Mouse (Mus musculus): ENCODE measurements around the gene Hmcn1.

Hmcn1 gene

GRCm38 (mm10) chr1:150991745-150992554, 1.3 kb downstream of the Hmcn1 start:
- DNase-seq = no peak

DNA sequence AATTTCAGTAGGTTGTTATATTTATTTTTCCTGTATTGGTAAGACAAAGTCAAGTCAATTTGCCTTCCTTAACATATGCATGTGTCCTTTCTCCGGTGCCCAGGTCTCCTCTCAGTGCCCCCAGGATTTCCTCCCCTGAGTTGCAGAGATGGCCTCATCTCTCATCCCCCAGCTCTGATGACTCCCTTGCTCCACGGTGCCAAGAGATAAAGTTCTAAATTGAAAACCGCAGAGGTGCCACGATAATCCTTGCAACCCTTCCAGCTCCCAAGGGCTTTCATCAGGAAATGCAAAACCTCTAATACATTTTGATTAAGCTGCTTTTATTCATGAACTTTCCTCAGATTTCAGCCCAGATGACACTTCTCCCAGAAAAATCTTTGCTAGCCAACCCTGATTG, 8.3 kb downstream of the Hmcn1 start:
- DNase-seq = no peak

GRCm38 (mm10) chr1:150984092-150984503, 9.1 kb downstream of the Hmcn1 start:
- DNase-seq = no peak

DNA sequence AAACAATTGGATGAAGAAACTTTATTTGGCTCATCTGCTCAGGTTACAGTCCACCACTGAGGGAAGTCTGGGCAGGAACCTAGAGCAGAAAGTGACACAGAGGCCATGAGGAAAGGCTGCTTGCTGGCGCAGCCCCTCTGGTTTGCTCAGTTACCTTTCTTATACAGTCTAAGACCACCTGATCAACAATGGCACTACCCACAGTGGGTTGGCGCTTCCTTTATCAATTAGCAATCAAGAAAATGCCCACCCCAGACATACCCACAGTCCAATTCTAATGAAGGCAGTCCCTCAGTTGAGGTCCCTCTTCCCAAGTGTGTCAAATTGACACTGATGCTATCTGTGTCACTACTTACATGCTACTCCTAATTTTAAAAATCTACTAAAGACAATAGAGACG, 14.6 kb downstream of the Hmcn1 start:
- DNase-seq = no peak

DNA sequence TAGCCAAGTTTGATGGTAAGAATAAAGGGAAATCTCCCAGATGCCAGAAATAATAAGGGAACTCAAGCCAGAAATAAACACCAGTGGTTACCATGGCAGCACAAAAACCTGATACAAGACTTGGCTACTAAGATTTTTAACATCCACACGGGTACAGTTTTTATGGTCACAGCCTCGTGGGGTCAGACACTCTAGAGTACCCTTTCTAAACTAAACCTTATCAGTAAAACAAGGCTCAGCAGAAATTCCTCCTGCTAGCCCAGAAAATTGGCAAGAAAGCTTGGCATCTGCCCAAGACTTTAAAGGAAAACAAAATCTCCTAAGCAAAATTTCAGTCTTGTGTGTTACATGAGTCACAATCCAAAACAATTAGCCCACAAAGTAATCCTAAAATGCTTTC, 17.0 kb downstream of the Hmcn1 start:
- no peak for DNase-seq

DNA sequence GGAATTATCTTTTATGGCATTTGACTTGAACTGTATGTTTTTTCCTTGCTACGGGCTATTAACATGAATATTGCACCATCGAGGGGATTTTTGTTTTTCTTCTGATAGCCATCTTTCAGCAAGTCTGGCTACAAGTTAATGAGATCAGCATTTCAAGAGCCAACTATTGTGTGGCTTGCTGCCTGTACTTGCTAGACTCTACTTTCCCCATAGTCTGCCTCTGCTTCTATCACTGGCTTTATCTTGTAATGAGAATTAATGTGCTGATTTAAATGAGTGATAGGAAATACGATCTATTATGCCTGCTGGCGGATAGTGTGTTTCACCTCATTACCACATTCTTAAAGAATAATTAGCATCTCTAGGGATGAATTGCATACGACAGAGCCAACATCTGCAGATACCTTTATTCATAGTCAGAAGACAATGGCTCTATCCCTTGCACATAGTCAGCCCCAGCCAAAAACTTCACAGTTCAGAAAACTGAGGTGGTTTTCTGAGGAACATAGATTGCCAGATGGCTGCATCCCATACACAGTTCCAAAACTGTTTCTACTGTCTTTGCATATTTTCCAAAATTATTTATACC, 33.7 kb downstream of the Hmcn1 start:
- DNase-seq = no peak

DNA sequence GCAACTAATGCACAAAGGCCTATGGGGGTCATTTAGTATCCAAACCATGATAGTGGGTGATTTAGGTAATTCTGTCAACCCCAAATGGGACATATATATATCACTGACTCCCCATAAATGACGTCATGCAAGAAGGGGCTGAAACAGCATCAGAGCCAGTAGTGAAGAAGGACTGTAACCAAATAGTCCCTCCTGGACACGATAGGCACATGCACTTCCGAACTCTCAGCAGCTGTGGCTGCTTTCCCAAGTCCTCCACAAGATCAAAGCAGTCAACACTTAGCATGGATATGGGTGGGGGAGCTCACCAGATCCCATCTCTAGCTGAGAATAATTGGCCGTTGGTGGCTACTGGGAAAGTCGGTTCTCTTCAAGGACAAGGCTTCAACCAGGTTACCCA, 42.2 kb downstream of the Hmcn1 start:
- no peak for DNase-seq

- DNase-seq = no peak
Measured at GRCm38 (mm10) chr1:150950046-150950445, 43.2 kb downstream of the Hmcn1 start.

- no peak for DNase-seq
Measured at GRCm38 (mm10) chr1:150948911-150949310, 44.3 kb downstream of the Hmcn1 start.

DNA sequence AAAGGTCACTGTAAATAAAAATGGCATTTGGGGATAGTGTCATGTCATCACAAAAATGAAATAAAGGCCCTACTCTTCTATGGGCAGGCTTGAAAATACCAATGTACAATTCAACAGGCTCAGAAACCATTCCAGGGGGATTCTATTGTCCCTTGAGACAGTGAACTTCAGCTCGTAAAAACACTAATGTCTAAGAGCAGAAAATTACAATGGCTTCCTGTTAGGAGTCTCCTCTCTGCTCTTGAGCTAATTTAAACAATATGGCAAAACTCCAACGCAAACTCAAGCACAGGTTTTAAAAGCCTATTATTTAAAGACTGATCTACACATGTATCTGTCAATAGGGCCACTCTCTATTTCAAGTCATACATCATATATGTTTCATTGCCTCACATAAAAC, 49.6 kb downstream of the Hmcn1 start:
- no peak for DNase-seq

DNA sequence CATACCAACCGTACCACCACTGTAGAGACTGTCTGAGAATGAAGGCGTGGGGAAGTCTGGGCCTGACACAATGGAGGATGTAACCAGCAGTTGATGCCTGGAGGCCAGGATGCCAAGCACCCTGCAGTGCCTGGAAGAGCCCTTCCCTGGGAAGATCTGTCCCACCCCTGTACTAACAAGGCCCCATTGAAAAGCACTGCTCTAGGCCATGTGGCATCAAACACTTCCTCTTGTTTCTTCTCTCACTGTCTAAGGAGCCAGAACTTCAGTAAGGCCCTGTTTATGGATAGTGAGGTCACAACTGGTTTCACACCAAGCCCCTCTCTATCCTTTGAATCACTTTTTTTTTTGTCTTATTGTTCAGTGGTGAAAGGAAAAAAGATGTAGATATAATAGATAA, 51.1 kb downstream of the Hmcn1 start:
- no peak for DNase-seq

DNA sequence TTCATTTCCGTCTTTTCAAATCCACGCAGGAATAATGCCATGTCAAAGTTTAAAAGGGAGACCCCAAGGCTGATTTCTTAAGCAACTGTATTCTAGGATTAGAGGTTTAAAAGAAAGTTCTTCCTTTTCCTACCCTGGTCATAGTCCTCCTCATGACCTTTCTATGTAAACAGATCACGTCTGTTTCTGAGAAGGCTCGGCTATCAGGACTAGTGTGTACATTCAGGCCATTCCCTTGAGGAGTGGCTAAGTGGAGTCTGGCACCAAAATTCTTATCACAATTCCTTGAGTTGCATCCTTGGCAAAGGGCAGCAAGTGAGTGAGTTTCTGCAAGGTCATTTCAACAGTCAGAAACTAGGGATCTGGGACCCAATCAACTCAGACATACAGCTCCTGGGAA, 56.4 kb downstream of the Hmcn1 start:
- no peak for DNase-seq

- peak; percentile 23 to 47 for DNase-seq
Measured at GRCm38 (mm10) chr1:150933616-150934015, 59.6 kb downstream of the Hmcn1 start.

DNA sequence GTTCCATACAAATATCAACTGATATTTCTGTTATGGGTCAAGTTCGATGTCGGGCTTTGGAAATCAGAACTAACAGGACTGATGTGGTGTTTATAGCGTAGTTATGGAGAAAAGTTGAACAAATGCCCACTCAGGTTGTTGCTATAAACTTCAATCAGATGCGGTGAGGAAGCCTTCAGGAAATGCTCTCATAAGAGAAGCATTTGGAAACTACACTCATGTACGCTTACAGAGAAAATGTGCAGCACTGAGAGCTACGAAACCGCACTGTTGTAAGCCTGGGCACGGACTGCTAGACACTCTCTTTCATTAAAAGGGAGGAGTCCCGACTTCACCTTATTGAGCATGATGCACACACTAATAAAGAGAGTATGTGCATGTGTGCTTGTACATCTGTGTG, 72.4 kb downstream of the Hmcn1 start:
- no peak for DNase-seq

- peak; percentile 59 to 84 for DNase-seq
Measured at GRCm38 (mm10) chr1:150920276-150920675, 73.0 kb downstream of the Hmcn1 start.

GRCm38 (mm10) chr1:150914936-150915335, 78.3 kb downstream of the Hmcn1 start:
- DNase-seq = no peak

GRCm38 (mm10) chr1:150913586-150914136, 79.6 kb downstream of the Hmcn1 start:
- no peak for DNase-seq

DNA sequence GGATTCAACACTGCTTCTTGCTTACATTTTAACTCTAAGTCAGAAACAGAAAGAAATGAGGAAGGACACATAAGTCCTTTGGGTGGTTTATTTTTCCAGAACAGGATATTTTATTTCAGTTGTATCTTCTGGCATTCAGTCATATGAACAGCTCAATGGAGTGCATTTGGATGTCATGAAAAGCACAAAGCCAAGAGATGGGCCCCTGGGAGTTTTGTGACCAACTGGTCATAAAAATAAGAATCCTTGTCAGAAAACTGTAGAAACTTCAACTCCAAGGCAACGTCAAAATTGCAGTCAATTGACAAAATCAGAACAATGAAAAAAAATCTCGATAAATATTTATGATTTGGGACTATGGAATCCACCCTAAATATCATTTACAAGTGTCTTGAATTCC, 83.6 kb downstream of the Hmcn1 start:
- no peak for DNase-seq

DNA sequence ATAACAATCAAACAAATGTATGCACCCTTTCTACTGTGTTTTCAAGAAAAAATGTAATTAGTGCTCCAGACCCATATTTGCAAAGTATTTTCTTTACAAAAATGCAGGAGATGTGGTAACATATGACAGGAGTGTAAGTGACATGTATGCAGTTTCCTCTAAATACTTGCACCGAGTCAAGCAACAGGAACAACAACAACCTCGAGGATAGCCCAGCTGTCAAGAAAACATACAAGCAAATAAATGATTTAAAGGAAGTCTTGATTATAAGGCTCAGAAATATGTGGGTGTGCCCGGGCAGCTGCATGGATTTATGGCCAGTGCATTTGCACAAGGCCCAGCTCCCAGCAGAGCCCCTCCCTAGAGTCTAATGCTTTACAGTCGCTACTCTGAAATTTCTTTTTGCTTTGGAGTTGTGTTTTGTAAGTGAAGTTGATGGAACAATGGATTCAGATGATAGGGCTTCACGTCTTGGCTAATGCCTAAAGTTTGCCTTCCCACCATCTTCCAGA, 99.5 kb downstream of the Hmcn1 start:
- no peak for DNase-seq

GRCm38 (mm10) chr1:150890017-150890416, 103.2 kb downstream of the Hmcn1 start:
- DNase-seq = peak in 1 of 2 experiments; percentile 25

DNA sequence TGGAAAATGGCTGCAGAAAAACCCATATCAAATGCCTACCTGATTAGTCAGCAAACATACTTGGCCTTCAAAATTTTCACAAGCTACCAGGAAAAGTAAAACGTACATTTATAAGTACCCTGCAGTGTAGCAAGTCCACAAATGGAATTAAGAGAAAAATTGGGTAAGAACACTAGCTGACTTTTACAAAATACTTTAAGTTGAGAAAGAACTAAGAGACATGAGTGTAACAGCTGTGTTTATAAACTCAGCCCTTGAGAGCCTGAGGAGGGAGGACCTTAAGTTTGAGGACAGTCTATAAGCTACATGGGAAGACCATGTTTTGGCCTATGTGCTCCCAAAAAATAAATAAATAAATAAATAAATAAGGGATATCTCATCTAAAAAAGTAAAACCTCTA, 107.0 kb downstream of the Hmcn1 start:
- DNase-seq = no peak

DNA sequence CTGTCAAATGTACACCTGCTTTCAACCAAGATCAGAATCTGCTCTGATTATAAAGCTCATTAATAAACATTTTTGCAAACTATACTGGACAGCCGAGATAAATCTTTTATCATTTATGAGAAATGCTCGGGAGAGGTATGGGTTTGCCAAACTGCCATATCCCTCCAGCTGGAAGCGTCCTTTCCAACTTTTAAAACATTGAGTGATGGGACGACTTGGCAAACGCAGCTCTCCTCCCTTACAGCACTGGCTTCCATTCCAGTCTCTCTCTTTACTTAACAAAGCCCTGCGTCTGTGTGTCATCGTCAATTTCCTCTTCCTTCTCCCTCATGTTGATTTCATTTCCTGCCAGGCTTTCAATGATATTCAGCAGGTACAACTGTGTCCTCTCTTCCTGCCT, 114.8 kb downstream of the Hmcn1 start:
- DNase-seq = no peak

GRCm38 (mm10) chr1:150877920-150878319, 115.3 kb downstream of the Hmcn1 start:
- DNase-seq = peak in 1 of 2 experiments; percentile 20

DNA sequence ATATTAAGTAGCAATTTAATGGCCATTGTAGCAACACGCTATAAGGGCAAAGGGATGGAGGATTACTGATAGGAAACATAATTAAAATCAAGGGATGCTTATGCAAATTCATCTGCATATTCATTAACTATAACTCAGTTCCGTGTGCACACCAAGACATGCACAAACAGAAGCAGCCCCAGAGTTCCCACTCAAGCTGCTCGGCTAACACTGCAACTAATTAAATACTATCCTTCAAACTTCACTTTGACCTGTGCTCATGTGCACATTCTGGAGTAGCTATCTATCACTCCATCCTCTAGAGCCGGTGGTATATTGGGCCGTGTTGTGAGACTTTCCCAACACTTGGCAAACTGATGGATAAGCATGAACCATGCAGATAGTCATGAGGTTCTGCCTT, 119.2 kb downstream of the Hmcn1 start:
- peak; percentile 15 to 38 for DNase-seq

Measured in cerebellum, postnatal 25 days (tissue).